Mouse (Mus musculus): Measurements from ENCODE around the gene Sbk1.

- TF ChIP-seq POLR2A (IDR thresholded peaks at IDR 0.05; ENCODE audit: borderline replicate concordance, control insufficient read depth, low read depth, low read length) (no peak), CTCF (IDR thresholded peaks at IDR 0.05; ENCODE audit: control insufficient read depth, insufficient read depth, low read length) (no peak)
Measured at GRCm38 (mm10) chr7:126287493-126288103, 15.2 kb downstream of the Sbk1 start.

Data from bone marrow, adult 2 months (tissue).